Mouse (Mus musculus): ENCODE measurements at regions not wholly inside any gene's neighbourhood (a gene's known extent, or its start where the extent isn't known, plus 50 kb on each side); places are given as distances from the start of the nearest gene placed in this dataset.

- no peak for DNase-seq (ENCODE audit: extremely low read depth, low read depth, low spot score)
Observed at GRCm38 (mm10) chr1:121136846-121137245, 195.5 kb downstream of the Insig2 start.

DNA sequence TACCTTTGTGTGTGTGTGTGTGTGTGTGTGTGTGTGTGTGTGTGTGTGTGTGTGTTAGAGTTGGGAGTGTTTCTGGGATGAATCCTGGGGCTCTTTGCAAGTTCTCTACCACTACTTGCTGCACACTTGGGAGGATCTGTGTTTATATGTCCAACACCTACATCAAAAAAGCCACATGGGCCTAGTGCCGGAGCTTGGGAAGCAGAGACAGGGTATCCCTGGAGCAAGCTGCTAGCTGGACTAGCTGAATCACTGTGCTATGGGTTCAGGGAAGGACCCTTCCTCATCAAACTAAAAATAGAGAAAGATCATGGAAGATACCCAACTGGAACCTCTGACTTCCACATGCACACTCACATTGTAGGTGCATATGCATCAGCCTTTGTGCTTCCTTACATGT is 187.4 kb downstream of the Insig2 start:
- DNase-seq (ENCODE audit: extremely low read depth, low read depth, low spot score) = no peak

- DNase-seq (ENCODE audit: extremely low read depth, low read depth, low spot score) = no peak
Observed at GRCm38 (mm10) chr1:121153476-121153875, 178.9 kb downstream of the Insig2 start.

- DNase-seq (ENCODE audit: extremely low read depth, low read depth, low spot score) = no peak
Observed at GRCm38 (mm10) chr1:121154616-121155015, 177.8 kb downstream of the Insig2 start.

GRCm38 (mm10) chr1:121168651-121169050 is 163.7 kb downstream of the Insig2 start:
- no peak for DNase-seq (ENCODE audit: extremely low read depth, low read depth, low spot score)

GRCm38 (mm10) chr1:121176541-121176940 is 155.8 kb downstream of the Insig2 start:
- no peak for DNase-seq (ENCODE audit: extremely low read depth, low read depth, low spot score)

DNA sequence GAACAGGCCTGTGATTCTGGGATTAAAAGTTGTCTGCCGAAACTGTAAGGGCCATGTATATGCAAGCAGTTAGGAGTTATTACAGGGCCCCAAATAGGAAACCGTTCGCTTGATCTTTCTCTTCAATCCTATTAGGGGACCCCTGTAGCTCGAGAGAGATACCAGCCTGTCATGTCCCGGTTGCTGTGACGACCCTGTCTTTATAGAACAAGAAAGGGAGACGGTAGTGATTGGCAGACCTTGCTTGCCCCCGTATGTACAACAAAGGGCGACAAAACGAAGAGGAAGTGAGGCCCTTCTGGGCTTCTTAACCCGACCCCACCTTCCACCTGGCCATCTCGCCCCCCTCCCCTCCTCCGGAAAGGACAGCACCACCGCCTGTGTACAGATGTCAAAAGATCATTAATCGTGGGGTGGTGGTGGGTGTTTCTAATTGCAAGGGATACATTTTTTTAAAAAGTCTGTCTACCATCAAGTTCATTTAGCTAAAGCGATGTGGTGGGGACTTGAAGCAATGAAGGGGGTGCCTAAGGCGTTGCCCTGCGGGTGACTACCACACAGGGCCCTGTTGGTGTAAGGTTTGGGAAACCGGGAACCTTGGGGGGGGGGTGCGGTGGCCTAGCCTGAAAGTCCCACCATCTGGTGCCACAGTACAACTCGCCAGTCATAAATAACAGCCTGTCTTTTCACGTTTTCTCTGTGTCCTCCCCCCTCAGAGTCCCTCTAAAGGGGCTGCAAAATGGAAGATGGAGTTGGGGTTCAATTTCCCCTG is 155.1 kb downstream of the Insig2 start:
- DNase-seq (ENCODE audit: extremely low read depth, low read depth, low spot score) = no peak

GRCm38 (mm10) chr1:121177908-121178311 is 154.5 kb downstream of the Insig2 start:
- DNase-seq (ENCODE audit: extremely low read depth, low read depth, low spot score) = no peak

DNA sequence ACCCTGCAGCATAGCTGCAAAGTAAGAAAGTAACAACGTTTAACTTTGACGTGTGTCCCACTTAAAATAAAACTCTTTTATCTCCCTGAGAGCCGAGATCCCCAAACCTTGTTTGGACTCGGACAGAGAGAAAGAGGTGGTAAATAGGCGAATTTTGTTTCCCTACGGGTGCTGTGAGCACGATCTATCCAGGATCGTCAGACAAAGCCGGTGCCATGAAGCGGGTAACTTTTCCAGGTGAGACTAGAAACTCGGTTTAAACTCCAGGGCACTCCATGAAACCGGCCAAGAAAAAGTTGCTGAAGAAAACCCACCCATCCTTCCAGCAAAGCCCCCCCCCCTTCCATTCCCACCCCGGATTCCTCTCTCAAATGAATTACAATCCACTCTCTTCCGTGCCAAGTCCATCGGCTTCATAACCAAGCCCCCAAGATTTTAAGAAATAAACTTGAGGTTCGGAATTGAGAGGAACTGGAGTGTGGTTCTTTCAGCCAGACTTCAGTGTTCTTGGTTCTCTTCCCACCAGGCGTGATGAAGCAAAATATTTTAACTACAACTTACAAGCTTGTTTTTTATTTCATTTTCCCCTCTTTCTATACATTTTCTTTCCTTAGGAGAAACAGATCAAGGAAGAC is 153.7 kb downstream of the Insig2 start:
- no peak for DNase-seq (ENCODE audit: extremely low read depth, low read depth, low spot score)

- no peak for DNase-seq (ENCODE audit: extremely low read depth, low read depth, low spot score)
Observed at GRCm38 (mm10) chr1:121180273-121181030, 151.9 kb downstream of the Insig2 start.

- DNase-seq (ENCODE audit: extremely low read depth, low read depth, low spot score) = no peak
Observed at GRCm38 (mm10) chr1:121188895-121189294, 143.5 kb downstream of the Insig2 start.

DNA sequence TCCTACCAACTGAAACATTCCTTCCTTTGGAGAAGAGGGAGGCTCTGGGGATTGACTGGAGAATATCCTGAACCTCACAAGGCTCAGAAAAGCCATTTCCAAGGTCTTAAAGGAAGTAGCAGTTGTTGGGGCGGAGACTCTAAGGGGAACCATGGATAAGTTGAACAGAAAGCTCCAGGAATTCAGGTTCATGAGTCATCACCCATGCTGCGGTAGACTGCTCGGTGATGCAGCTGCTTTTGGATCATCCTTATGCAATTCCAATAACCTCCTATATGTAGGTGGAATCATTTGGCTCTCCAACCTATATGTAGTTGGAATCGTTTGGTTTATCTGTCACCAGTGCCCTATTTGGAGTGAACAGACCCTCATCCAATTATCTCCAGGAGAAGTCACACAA is 137.6 kb downstream of the Insig2 start:
- no peak for DNase-seq (ENCODE audit: extremely low read depth, low read depth, low spot score)

- no peak for DNase-seq (ENCODE audit: extremely low read depth, low read depth, low spot score)
Observed at GRCm38 (mm10) chr1:121215843-121216242, 116.5 kb downstream of the Insig2 start.

DNA sequence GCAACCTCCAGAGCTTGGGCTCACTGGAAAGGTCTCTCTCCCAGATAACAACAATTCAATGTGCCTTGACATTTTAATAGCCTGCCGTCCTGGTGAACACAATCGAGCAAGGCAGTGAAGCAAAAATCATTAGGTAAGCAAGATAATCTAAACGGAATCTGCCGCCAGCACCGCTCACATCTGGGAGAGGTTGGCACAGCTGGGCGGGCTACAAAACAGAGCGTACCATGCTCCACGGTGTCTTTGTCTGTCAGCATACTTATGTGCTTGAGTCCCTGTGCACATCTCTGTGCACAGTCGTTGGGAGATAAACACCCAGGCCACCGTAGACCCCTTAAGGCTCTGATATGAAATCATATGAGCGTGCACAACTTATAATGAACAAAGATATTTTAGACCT is 108.1 kb downstream of the Insig2 start:
- DNase-seq (ENCODE audit: extremely low read depth, low read depth, low spot score) = no peak

GRCm38 (mm10) chr1:121226466-121227232 is 105.7 kb downstream of the Insig2 start:
- no peak for DNase-seq (ENCODE audit: extremely low read depth, low read depth, low spot score)

GRCm38 (mm10) chr1:121227233-121227594 is 105.2 kb downstream of the Insig2 start:
- DNase-seq (ENCODE audit: extremely low read depth, low read depth, low spot score) = no peak

GRCm38 (mm10) chr1:121243576-121243975 is 88.8 kb downstream of the Insig2 start:
- no peak for DNase-seq (ENCODE audit: extremely low read depth, low read depth, low spot score)

DNA sequence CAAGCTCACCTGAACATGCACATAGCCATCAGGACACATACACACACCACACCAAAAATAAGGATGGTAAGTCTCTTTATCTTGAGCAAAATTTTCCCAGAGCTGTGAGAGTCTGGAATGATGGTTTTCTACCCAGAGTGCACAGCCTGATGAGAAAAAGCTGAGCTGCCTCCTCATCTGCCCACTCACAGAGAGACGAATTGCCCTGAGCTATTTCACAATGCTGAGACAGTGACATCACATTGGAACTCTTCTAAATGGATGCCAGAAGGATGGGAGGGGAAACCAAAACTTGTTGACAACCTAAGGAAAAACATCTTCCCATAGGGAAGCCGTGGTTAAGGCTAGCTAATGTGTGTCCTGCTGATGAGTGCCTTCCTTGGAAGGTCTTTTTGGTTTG is 84.8 kb downstream of the Insig2 start:
- no peak for DNase-seq (ENCODE audit: extremely low read depth, low read depth, low spot score)

- no peak for DNase-seq (ENCODE audit: extremely low read depth, low read depth, low spot score)
Observed at GRCm38 (mm10) chr1:121249081-121249480, 83.3 kb downstream of the Insig2 start.

- no peak for DNase-seq (ENCODE audit: extremely low read depth, low read depth, low spot score)
Observed at GRCm38 (mm10) chr1:121250686-121251085, 81.7 kb downstream of the Insig2 start.

DNA sequence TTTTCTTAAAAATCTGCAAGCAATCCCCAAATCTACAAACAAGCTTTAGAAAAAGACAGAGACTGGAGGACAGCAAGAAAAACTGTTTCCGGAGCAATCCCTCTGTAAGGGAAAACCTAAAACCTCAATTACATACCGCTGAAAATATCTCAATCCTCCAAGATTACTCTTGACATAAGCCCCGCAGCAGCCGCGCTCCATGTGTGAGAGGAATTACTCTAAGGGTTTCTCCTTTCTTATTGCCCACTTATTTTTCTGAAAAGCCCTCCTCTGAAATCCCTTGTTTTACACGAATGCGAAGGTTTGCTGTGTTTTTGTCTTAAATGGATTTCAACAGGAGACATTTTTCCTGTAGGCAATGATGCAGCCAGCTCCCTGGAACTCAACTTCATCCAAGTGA is 80.3 kb downstream of the Insig2 start:
- no peak for DNase-seq (ENCODE audit: extremely low read depth, low read depth, low spot score)
